Mouse (Mus musculus) CD4-positive, CD25-positive, alpha-beta regulatory T cell, adult 9 weeks (primary cell): ENCODE results near the gene Slc28a3. TPM values are rescaled to one million over a fixed set of nuclear protein-coding genes. Genes with fewer than 3 reads are reported as not detected.

ENCODE experiments used
- polyA plus RNA-seq: library from polyadenylated mRNA; unstranded; fragments of 100-300 nt; shearing (Covaris generic); gene quantifications from one replicate; pipeline ENCODE4 v1.2.1, GENCODE M21; 2017

Slc28a3 gene
- polyA plus RNA-seq = 0.37 TPM

DNA sequence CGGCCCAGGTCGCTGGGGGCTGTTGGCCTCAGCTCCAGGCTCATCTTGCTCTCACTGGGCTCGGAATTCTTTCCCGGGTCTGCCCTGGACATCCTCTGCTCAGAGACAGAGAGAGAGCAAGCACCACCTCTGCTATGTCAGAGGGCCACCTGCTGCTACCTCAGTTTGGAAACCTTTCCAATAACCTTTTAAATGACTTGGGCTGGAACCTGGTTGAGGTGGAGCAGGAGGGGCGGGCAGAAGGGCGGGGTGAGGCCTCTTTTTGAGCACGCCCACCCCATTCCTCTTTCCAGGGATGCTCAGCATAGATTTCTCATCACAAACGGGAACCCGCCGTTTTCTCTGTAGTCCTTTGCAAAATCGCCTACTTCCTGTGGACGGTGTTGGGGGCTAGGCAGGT is at the start of gene Slc28a3:
TSS of gene Slc28a3 (minus strand) at position 162 of the 400 bp plus-strand sequence.

Other genes starting within 250 kb of the Slc28a3 start
- 5.6 TPM for gene 2210016F16Rik, start 225.7 kb downstream of the Slc28a3 start, polyA plus RNA-seq
- 39.6 TPM for gene Rmi1, start 208.6 kb downstream of the Slc28a3 start, polyA plus RNA-seq
- gene Hnrnpk, start 207.5 kb downstream of the Slc28a3 start, polyA plus RNA-seq = 2,511 TPM
- not detected for gene Ntrk2, start 195.7 kb upstream of the Slc28a3 start, polyA plus RNA-seq